Mouse (Mus musculus) spleen, embryonic (tissue): ENCODE data around the gene Vmn1r38.
"Not testable (repeated sequence)": the region's sequence is repeated elsewhere in the genome, so short reads cannot be mapped to it uniquely, and the experiment has no call there.

Source experiments
- CTCF ChIA-PET: fragments of 350-600 bp; sonication (Branson Sonifier 250); formaldehyde crosslinking; loops from one replicate; lab custom pipeline; 2022; lab: Charles Lee

Vmn1r38 gene

GRCm38 (mm10) chr6:66782527-66782926 is at the start of gene Vmn1r38:
Vmn1r38 (minus strand) TSS chr6:66782627.
- CTCF ChIA-PET = not testable (repeated sequence)

DNA sequence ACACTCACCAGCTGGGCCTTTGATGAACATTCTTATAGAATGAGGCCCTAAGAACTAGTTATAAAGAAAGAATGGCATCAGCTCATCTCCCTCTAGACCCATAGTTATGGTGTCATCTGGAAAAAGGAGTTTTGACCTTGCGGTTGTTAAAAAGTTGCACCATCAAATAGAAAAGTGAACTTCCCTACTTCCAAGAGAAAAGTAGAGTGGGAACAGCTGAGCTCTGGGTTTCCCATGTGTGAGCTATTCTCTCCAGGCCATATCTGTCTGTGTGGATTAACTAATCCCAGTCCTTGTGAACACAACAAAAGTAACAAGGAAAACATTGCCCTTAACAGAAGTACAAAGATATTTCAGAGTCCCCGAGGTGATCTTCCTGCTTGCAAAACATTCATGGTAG is 28.1 kb upstream of the Vmn1r38 start, which contains the start of gene Vmn1r39:
Vmn1r39 (minus strand) TSS at position 101 of the 400 bp plus-strand sequence.
- CTCF ChIA-PET = no interaction called here

DNA sequence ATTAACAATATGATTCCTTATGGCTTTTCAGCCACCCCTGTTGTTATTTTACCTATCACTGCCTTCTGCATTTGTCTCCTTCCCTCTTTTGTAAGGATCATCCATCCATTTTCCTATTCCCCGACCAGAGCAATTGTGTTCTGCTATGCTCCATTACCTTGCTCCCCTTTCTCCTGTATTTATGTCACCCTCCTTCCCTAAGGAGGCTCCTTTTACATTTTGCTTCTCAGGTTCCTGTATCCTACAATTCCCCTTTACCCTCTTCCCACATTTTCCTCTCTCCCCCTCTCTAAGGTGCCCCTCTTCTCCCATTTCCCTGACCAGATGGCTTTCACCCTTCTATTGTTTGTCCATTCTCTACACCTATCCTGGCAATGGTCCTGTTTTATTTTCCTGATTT is 23.9 kb upstream of the Vmn1r38 start:
- CTCF ChIA-PET = no interaction called here

DNA sequence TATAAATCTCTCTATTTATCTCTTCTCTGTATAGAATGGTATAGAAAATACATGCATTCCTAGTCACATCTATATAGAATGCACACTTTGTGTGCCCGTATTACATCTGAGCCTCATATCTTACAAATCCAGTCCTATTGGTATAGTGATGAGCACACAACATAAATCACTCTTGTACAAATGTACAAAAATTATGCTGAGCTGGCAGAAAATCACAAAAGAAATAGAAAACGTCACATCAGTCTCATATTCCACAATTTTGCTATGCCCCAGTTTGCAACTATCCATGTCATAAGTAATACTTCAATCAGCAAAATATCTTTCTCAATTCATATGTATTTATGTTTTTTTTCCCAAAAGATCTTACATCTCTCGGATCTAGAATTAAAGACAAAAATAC is 23.3 kb upstream of the Vmn1r38 start:
- CTCF ChIA-PET = no interaction called here

GRCm38 (mm10) chr6:66729082-66729481 is 53.3 kb downstream of the Vmn1r38 start, which contains the start of gene Vmn1r37:
Vmn1r37 (plus strand) TSS chr6:66729382.
- CTCF ChIA-PET = not testable (repeated sequence)
